Mouse (Mus musculus) MEL (cell line): ENCODE measurements around the gene Rcn2. TPM values are rescaled to one million over a fixed set of nuclear protein-coding genes. Genes with fewer than 3 reads are reported as not detected.

Experiments
- DNase-seq: peaks from one replicate; pipeline ENCODE4 v3.0.0; 2011; ENCODE audit warnings: low read depth, low spot score
- H3K27ac ChIP-seq: 2 replicates; pipeline ENCODE4 v1.5.1; 2012; ENCODE audit warnings: low read depth, mild to moderate bottlenecking, control low read depth, low read length, moderate library complexity; ENCODE audit not compliant: control insufficient read depth
- H3K27me3 ChIP-seq, 2 experiments: fragments of 150-350 bp in 1 of 2; sonication (generic) in 1 of 2; 2 replicates each; pipeline ENCODE4 v1.6.1; 2012; ENCODE audit warnings: low read length in 2 of 2, mild to moderate bottlenecking in 2 of 2, improper control_type of control experiment in 1 of 2, moderate library complexity in 1 of 2; ENCODE audit not compliant: insufficient read depth in 2 of 2, control insufficient read depth in 1 of 2
- H3K36me3 ChIP-seq, 2 experiments: 2 replicates each; pipeline ENCODE4 v1.6.1; 2012 to 2014; ENCODE audit warnings: low read length in 2 of 2, improper control_type of control experiment in 1 of 2, inconsistent platforms in 1 of 2, mild to moderate bottlenecking in 1 of 2; ENCODE audit not compliant: insufficient read depth in 2 of 2, control insufficient read depth in 1 of 2
- H3K4me1 ChIP-seq, 2 experiments: fragments of 150-350 bp in 1 of 2; sonication (generic) in 1 of 2; 2 replicates each; pipeline ENCODE4 v1.6.1; 2012; ENCODE audit warnings: low read length in 2 of 2, improper control_type of control experiment in 1 of 2, mild to moderate bottlenecking in 1 of 2; ENCODE audit not compliant: insufficient read depth in 2 of 2, control insufficient read depth in 1 of 2
- H3K4me3 ChIP-seq, 2 experiments: fragments of 150-350 bp in 1 of 2; sonication (generic) in 1 of 2; 2 replicates each; pipeline ENCODE4 v1.5.1; 2012; ENCODE audit warnings: low read depth in 2 of 2, low read length in 2 of 2, mild to moderate bottlenecking in 2 of 2, moderate library complexity in 2 of 2, control low read depth in 1 of 2, improper control_type of control experiment in 1 of 2; ENCODE audit not compliant: control insufficient read depth in 1 of 2, insufficient read depth in 1 of 2
- H3K79me2 ChIP-seq: 2 replicates; pipeline ENCODE4 v1.6.1; 2012; ENCODE audit warnings: mild to moderate bottlenecking, low read length, moderate library complexity; ENCODE audit not compliant: control insufficient read depth, poor library complexity, insufficient read depth
- H3K9ac ChIP-seq: 2 replicates; pipeline ENCODE4 v1.6.1; 2012; ENCODE audit warnings: low read depth, mild to moderate bottlenecking, control low read depth, low read length, moderate library complexity; ENCODE audit not compliant: control insufficient read depth, poor library complexity, severe bottlenecking
- H3K9me3 ChIP-seq: fragments of 150-350 bp; sonication (generic); replicated peaks from 2 replicates; pipeline ENCODE4 v1.6.1; 2012; ENCODE audit warnings: mild to moderate bottlenecking, low read length, improper control_type of control experiment, moderate library complexity; ENCODE audit not compliant: insufficient read depth
- CHD1 ChIP-seq: IDR thresholded peaks from 2 replicates; pipeline ENCODE4 v1.6.1; 2012; ENCODE audit warnings: low read depth, mild to moderate bottlenecking, inconsistent platforms, low read length, improper control_type of control experiment
- CHD2 ChIP-seq: IDR thresholded peaks from 2 replicates; pipeline ENCODE4 v1.6.1; 2011; ENCODE audit warnings: low read length, improper control_type of control experiment
- E2F4 ChIP-seq: IDR thresholded peaks from 2 replicates; pipeline ENCODE4 v1.6.1; 2011; ENCODE audit warnings: low read depth, low read length, improper control_type of control experiment, borderline replicate concordance
- ELF1 ChIP-seq: IDR thresholded peaks from 2 replicates; pipeline ENCODE4 v1.6.1; 2014; ENCODE audit warnings: low read depth, mild to moderate bottlenecking, inconsistent platforms, low read length, improper control_type of control experiment, moderate library complexity
- ETS1 ChIP-seq: IDR thresholded peaks from 2 replicates; pipeline ENCODE4 v1.6.1; 2012; ENCODE audit warnings: low read depth, mild to moderate bottlenecking, inconsistent platforms, low read length, improper control_type of control experiment, moderate library complexity
- GABPA ChIP-seq: IDR thresholded peaks from 2 replicates; pipeline ENCODE4 v1.6.1; 2012; ENCODE audit warnings: low read depth, mild to moderate bottlenecking, inconsistent platforms, low read length, improper control_type of control experiment, moderate library complexity
- GATA1 ChIP-seq: IDR thresholded peaks from 2 replicates; pipeline ENCODE4 v1.6.1; 2011; ENCODE audit warnings: low read depth, low read length, improper control_type of control experiment
- HCFC1 ChIP-seq: IDR thresholded peaks from 2 replicates; pipeline ENCODE4 v1.6.1; 2012; ENCODE audit warnings: low read depth, mild to moderate bottlenecking, inconsistent platforms, low read length, improper control_type of control experiment, moderate library complexity
- JUND ChIP-seq: IDR thresholded peaks from 2 replicates; pipeline ENCODE4 v1.6.1; 2011; ENCODE audit warnings: low read depth, mild to moderate bottlenecking, improper control_type of control experiment, low read length
- KAT2A ChIP-seq: conservative IDR thresholded peaks from 2 replicates; pipeline ENCODE4 v1.6.1; 2012; ENCODE audit warnings: low read depth, low read length, improper control_type of control experiment, inconsistent platforms
- MAZ ChIP-seq: IDR thresholded peaks from 2 replicates; pipeline ENCODE4 v1.6.1; 2012; ENCODE audit warnings: low read depth, mild to moderate bottlenecking, inconsistent platforms, low read length, improper control_type of control experiment
- MXI1 ChIP-seq: IDR thresholded peaks from 2 replicates; pipeline ENCODE4 v1.6.1; 2011; ENCODE audit warnings: mild to moderate bottlenecking, low read depth, low read length, improper control_type of control experiment
- NELFE ChIP-seq: IDR thresholded peaks from 2 replicates; pipeline ENCODE4 v1.6.1; 2011; ENCODE audit warnings: low read depth, low read length, improper control_type of control experiment
- POLR2A ChIP-seq, 2 experiments: IDR thresholded peaks; 2 replicates each; pipeline ENCODE4 v1.6.1; 2011 to 2012; ENCODE audit warnings: low read length in 2 of 2, mild to moderate bottlenecking in 2 of 2, control low read depth in 1 of 2, improper control_type of control experiment in 1 of 2, low read depth in 1 of 2, moderate library complexity in 1 of 2; ENCODE audit not compliant: control insufficient read depth in 1 of 2, insufficient read depth in 1 of 2, poor library complexity in 1 of 2
- POLR2AphosphoS5 ChIP-seq: IDR thresholded peaks from 2 replicates; pipeline ENCODE4 v1.6.1; 2012; ENCODE audit warnings: low read depth, borderline replicate concordance, mild to moderate bottlenecking, inconsistent platforms, low read length, moderate library complexity, mixed read lengths
- RAD21 ChIP-seq: IDR thresholded peaks from 2 replicates; pipeline ENCODE4 v1.6.1; 2011; ENCODE audit warnings: mild to moderate bottlenecking, low read depth, low read length, improper control_type of control experiment
- RCOR1 ChIP-seq: IDR thresholded peaks from 2 replicates; pipeline ENCODE4 v1.6.1; 2012; ENCODE audit warnings: low read depth, mild to moderate bottlenecking, inconsistent platforms, low read length, improper control_type of control experiment
- SIN3A ChIP-seq: IDR thresholded peaks from 2 replicates; pipeline ENCODE4 v1.6.1; 2012; ENCODE audit warnings: low read length, improper control_type of control experiment, inconsistent platforms
- SMC3 ChIP-seq: IDR thresholded peaks from 2 replicates; pipeline ENCODE4 v1.6.1; 2011; ENCODE audit warnings: low read depth, low read length, improper control_type of control experiment
- TAL1 ChIP-seq: IDR thresholded peaks from 2 replicates; pipeline ENCODE4 v1.6.1; 2012; ENCODE audit warnings: mild to moderate bottlenecking, inconsistent platforms, low read length, moderate library complexity, mixed read lengths
- TBP ChIP-seq: IDR thresholded peaks from 2 replicates; pipeline ENCODE4 v1.8.0; 2011; ENCODE audit warnings: low read depth, low read length, improper control_type of control experiment
- TCF12 ChIP-seq: IDR thresholded peaks from 2 replicates; pipeline ENCODE4 v1.6.1; 2014; ENCODE audit warnings: low read depth, mild to moderate bottlenecking, inconsistent platforms, low read length, improper control_type of control experiment, moderate library complexity
- UBTF ChIP-seq: IDR thresholded peaks from 2 replicates; pipeline ENCODE4 v1.6.1; 2012; ENCODE audit warnings: low read depth, mild to moderate bottlenecking, inconsistent platforms, low read length, improper control_type of control experiment, moderate library complexity, borderline replicate concordance; ENCODE audit not compliant: insufficient read depth
- USF1 ChIP-seq: IDR thresholded peaks from 2 replicates; pipeline ENCODE4 v1.6.1; 2014; ENCODE audit warnings: low read depth, mild to moderate bottlenecking, inconsistent platforms, low read length, improper control_type of control experiment, moderate library complexity
- ZC3H11A ChIP-seq: IDR thresholded peaks from 2 replicates; pipeline ENCODE4 v1.6.1; 2012; ENCODE audit warnings: low read depth, mild to moderate bottlenecking, inconsistent platforms, low read length, improper control_type of control experiment
- ZMIZ1 ChIP-seq: IDR thresholded peaks from 2 replicates; pipeline ENCODE4 v1.6.1; 2012; ENCODE audit warnings: low read depth, mild to moderate bottlenecking, inconsistent platforms, low read length, improper control_type of control experiment, moderate library complexity
- ZNF384 ChIP-seq: IDR thresholded peaks from 2 replicates; pipeline ENCODE4 v1.6.1; 2012; ENCODE audit warnings: low read depth, mild to moderate bottlenecking, inconsistent platforms, low read length, improper control_type of control experiment
- polyA plus RNA-seq, 2 experiments: library from polyadenylated mRNA; stranded (reverse) in 1 of 2; unstranded in 1 of 2; fragments of >175 nt in 1 of 2; fragments of >200 nt in 1 of 2; gene quantifications; 2 replicates each; pipeline versions ENCODE4 v1.2.1 to v1.2.4; 2012; ENCODE audit warnings: low replicate concordance in 2 of 2, low read depth in 1 of 2; ENCODE audit not compliant: insufficient read length in 2 of 2, insufficient read depth in 1 of 2, missing spikeins in 1 of 2
- total RNA-seq: library from RNA; depleted of rRNA; stranded (reverse); fragments of 300-350 nt; gene quantifications from 2 replicates; pipeline ENCODE4 v1.2.3, GENCODE M21; 2012

Gene Rcn2
- total and polyA plus RNA-seq, 3 experiments: 16.9 to 28.6 TPM; not detected in 1

GRCm38 (mm10) chr9:56104921-56105320, 63.3 kb downstream of the Rcn2 start:
- no peaks in the 10 kb centered on the region for H3K9me3 ChIP-seq
- H3K9ac ChIP-seq: no peak overlapping the region
- H3K36me3 ChIP-seq: peaks cover 0 to 2% of the 10 kb centered on the region in 2 experiments; a peak in 1 of 4 replicates
- peaks cover 0 to 8% of the 10 kb centered on the region in 2 experiments; a peak in 2 of 4 replicates for H3K4me1 ChIP-seq
- no peaks in the 10 kb centered on the region for H3K79me2 ChIP-seq
- no peak overlapping the region for H3K27ac ChIP-seq
- DNase-seq: no peak
- no peak for TF ChIP-seq ZC3H11A
- no peak for TF ChIP-seq POLR2AphosphoS5
- TF ChIP-seq UBTF: no peak
- no peak for TF ChIP-seq JUND
- TF ChIP-seq GATA1: no peak
- TF ChIP-seq RAD21: no peak
- TF ChIP-seq RCOR1: no peak
- no peak for TF ChIP-seq ZNF384
- no peak for TF ChIP-seq KAT2A
- TF ChIP-seq HCFC1: no peak
- no peak for TF ChIP-seq ZMIZ1
- no peak for TF ChIP-seq E2F4
- TF ChIP-seq TAL1: no peak
- no peak for TF ChIP-seq MAZ
- TF ChIP-seq MXI1: no peak
- no peak for TF ChIP-seq NELFE
- TF ChIP-seq SMC3: no peak
- no peaks in the 10 kb centered on the region for H3K27me3 ChIP-seq
- no peak overlapping the region for H3K4me3 ChIP-seq

GRCm38 (mm10) chr9:56106274-56107072, 64.8 kb downstream of the Rcn2 start:
- no peaks in the 10 kb centered on the region for H3K9me3 ChIP-seq
- no peak overlapping the region for H3K4me3 ChIP-seq
- H3K27me3 ChIP-seq: no peaks in the 10 kb centered on the region
- H3K4me1 ChIP-seq: peaks cover 0 to 8% of the 10 kb centered on the region in 2 experiments; a peak in 2 of 4 replicates
- no peaks in the 10 kb centered on the region for H3K79me2 ChIP-seq
- H3K36me3 ChIP-seq: peaks cover 0 to 2% of the 10 kb centered on the region in 2 experiments; a peak in 1 of 4 replicates
- DNase-seq: no peak
- no peak overlapping the region for H3K9ac ChIP-seq
- TF ChIP-seq RAD21: no peak
- TF ChIP-seq TAL1: no peak
- TF ChIP-seq USF1: no peak
- TF ChIP-seq SMC3: no peak
- TF ChIP-seq TCF12: no peak
- TF ChIP-seq POLR2AphosphoS5: no peak
- TF ChIP-seq ELF1: no peak
- TF ChIP-seq NELFE: no peak
- no peak for TF ChIP-seq UBTF
- TF ChIP-seq JUND: no peak
- TF ChIP-seq TBP: no peak
- no peak for TF ChIP-seq GABPA
- TF ChIP-seq GATA1: no peak
- TF ChIP-seq ETS1: no peak
- TF ChIP-seq CHD2: no peak
- TF ChIP-seq SIN3A: no peak
- TF ChIP-seq POLR2A (IDR thresholded peaks at IDR 0.05; ENCODE audit: control insufficient read depth in 1 of 2, insufficient read depth in 1 of 2, low read depth in 1 of 2, low read length in 2 of 2, poor library complexity in 1 of 2): no peak
- no peak for TF ChIP-seq MXI1
- no peak for TF ChIP-seq CHD1
- TF ChIP-seq KAT2A: no peak
- H3K27ac ChIP-seq: no peak overlapping the region
